Mouse (Mus musculus) hindbrain, embryonic 14.5 days (tissue): ENCODE data around the gene 4930519P11Rik. TPM values are rescaled to one million over a fixed set of nuclear protein-coding genes. Genes with fewer than 3 reads are reported as not detected.

Experiments used
- ATAC-seq: fragments of 200-750 bp; cut with Nextera tagmentation; 2 replicates; pipeline ENCODE4 v1.8.0; 2017; ENCODE audit warnings: moderate number of reproducible peaks, mild to moderate bottlenecking, moderate TSS enrichment, moderate library complexity; ENCODE audit not compliant: low FRiP score
- DNase-seq: peaks from one replicate; pipeline ENCODE4 v3.0.0-alpha.2; 2015; ENCODE audit warnings: low spot score
- H3K27ac ChIP-seq: fragments of 300-500 bp; sonication (generic); 2 replicates; pipeline ENCODE4 v1.5.1; 2014; ENCODE audit warnings: mild to moderate bottlenecking, moderate library complexity
- H3K27me3 ChIP-seq: fragments of 300-500 bp; sonication (generic); 2 replicates; pipeline ENCODE4 v1.6.1; 2014; ENCODE audit warnings: mild to moderate bottlenecking, low read length, mixed read lengths; ENCODE audit not compliant: control insufficient read depth, insufficient read depth
- H3K36me3 ChIP-seq: fragments of 300-500 bp; sonication (generic); replicated peaks from 2 replicates; pipeline ENCODE4 v1.6.1; 2014; ENCODE audit not compliant: control insufficient read depth, insufficient read depth
- H3K4me1 ChIP-seq: fragments of 300-500 bp; sonication (generic); replicated peaks from 2 replicates; pipeline ENCODE4 v1.6.1; 2014; ENCODE audit warnings: antibody characterized with exemption, low read length, mixed read lengths; ENCODE audit not compliant: control insufficient read depth, insufficient read depth
- H3K4me2 ChIP-seq: fragments of 300-500 bp; sonication (generic); replicated peaks from 2 replicates; pipeline ENCODE4 v1.6.1; 2014; ENCODE audit warnings: mild to moderate bottlenecking, moderate library complexity
- H3K4me3 ChIP-seq: fragments of 300-500 bp; sonication (generic); replicated peaks from 2 replicates; pipeline ENCODE4 v1.5.1; 2014; ENCODE audit warnings: mild to moderate bottlenecking, low read length
- H3K9ac ChIP-seq: fragments of 300-500 bp; sonication (generic); 2 replicates; pipeline ENCODE4 v1.6.1; 2014
- H3K9me3 ChIP-seq: fragments of 300-500 bp; sonication (generic); 2 replicates; pipeline ENCODE4 v1.6.1; 2016; ENCODE audit warnings: low read length; ENCODE audit not compliant: control insufficient read depth
- WGBS: fragments of 180-500 bp; shearing (Covaris S2); extraction: QIAGEN DNeasy Blood & Tissue Kit; methylation state at CpG from one replicate; pipeline ENCODE4 v1.1.7; 2014; 5-methylcytosine and 5-hydroxymethylcytosine counted together
- polyA plus RNA-seq: library from polyadenylated mRNA; unstranded; fragments of >200 nt; fragmentation: Nextera tagmentation; extraction: Ambion mirVana; gene quantifications from 2 replicates; pipeline ENCODE4 v1.2.1, GENCODE M21; 2014

Gene 4930519P11Rik
- polyA plus RNA-seq, 1 experiment from 2014 or later: 0.59 TPM

DNA sequence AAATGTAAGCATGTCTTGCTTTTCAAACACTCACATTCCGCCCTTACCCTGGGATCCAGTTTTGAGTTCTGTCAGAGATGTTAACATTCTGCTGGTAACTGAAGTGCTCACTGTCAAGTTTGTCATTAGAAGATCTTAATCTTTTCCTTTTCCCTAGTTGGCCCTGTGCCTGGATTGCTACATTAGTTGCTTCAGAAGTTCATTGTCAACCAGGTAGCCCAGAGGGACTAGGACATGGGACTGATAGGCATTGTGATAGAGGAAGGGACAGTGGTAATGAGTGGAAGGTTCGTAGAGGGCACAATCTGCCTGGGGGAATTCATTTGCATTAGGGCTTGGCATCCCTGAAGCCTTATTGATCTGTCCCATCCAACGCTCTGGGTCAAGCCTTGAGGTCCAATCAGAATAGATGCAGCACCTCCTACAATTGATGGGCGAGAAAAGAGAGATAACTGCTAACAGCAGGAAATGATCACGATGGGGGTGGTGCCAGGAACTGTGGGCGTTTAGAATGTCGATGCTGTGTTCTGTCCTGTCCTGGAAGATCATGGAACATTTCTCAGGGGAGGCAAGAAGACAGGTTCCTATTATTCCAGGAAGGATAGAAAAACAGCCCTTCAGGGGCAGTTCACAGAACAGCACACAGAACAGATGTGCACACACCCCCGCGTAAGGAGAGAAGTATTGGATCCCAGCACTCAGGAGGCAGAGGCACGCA is 4.0 kb downstream of the 4930519P11Rik start:
- peaks cover 6% of the 10 kb centered on the region for H3K4me1 ChIP-seq
- 67% methylated on average over 10 of the region's 10 CpGs for WGBS
- H3K27ac ChIP-seq: no peak overlapping the region
- H3K36me3 ChIP-seq: no peaks in the 10 kb centered on the region
- no peak overlapping the region for H3K4me2 ChIP-seq
- H3K4me3 ChIP-seq: no peak overlapping the region
- ATAC-seq: no peak
- no peak for DNase-seq
- H3K9me3 ChIP-seq: no peaks in the 10 kb centered on the region
- no peak overlapping the region for H3K9ac ChIP-seq
- H3K27me3 ChIP-seq: no peaks in the 10 kb centered on the region

DNA sequence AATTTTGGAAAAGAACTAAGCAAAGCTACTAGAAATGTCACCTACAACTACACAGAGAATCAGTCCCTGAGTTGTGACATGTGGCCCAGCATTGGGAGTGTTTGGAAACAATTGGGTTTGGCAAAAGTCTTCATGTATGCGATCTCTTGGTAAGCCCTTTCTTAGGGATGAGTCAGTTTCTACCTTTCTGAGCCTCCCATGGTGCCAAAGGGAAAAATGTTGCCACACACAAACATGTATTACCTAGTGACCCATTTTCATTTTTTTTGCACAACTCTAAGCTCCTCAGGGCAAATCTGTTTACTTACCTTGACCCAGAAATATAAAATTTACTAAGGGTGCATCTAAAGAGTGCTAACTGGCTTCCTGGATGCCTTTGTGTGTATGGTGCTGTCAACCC is 6.3 kb downstream of the 4930519P11Rik start:
- WGBS: 88% methylated on average over 1 of the region's 1 CpGs
- no peaks in the 10 kb centered on the region for H3K27me3 ChIP-seq

DNA sequence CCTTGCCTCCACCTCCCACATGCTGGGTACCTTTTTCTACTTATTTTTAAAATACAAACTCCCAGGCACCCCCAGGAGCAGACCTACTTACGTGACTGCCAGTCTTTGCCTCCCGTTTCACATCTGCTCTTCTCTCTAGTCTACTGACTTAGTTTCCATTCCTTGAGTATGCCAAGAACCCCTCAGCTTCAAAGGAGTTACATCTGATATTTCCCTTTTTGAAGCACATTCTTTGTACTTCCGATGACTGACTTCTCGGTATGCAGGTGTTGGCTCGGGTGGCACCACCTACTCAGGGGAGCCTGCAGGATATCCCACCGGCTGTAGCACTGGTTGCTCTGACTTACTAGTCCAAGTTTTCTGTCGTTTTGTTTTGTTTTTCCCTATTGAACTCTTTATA is 9.1 kb downstream of the 4930519P11Rik start:
- Histone ChIP-seq H3K27ac (no peak overlapping the region; the same call in 1 of the 2 replicates), H3K4me1 (0 out of 2 replicates have a peak, but pooled peaks cover 7% of the 10 kb centered on the region), H3K27me3 (no peaks in the 10 kb centered on the region), H3K36me3 (no peaks in the 10 kb centered on the region), H3K4me3 (peak overlapping the region; percentile 57), H3K9ac (no peak overlapping the region), H3K9me3 (no peaks in the 10 kb centered on the region), H3K4me2 (peak overlapping the region; percentile 63)
- 41% methylated on average over 7 of the region's 7 CpGs for WGBS
- DNase-seq (no peak), ATAC-seq (no peak)

More for the DNA sequence above, 6.3 kb downstream of the 4930519P11Rik start:
- DNase-seq (no peak), ATAC-seq (no peak)
- no peak overlapping the region for H3K4me2 ChIP-seq
- H3K9ac ChIP-seq: no peak overlapping the region
- no peaks in the 10 kb centered on the region for H3K9me3 ChIP-seq
- 0 out of 2 replicates have a peak, but pooled peaks cover 7% of the 10 kb centered on the region for H3K4me1 ChIP-seq
- H3K4me3 ChIP-seq: no peak overlapping the region
- no peaks in the 10 kb centered on the region for H3K36me3 ChIP-seq
- H3K27ac ChIP-seq: no peak overlapping the region

DNA sequence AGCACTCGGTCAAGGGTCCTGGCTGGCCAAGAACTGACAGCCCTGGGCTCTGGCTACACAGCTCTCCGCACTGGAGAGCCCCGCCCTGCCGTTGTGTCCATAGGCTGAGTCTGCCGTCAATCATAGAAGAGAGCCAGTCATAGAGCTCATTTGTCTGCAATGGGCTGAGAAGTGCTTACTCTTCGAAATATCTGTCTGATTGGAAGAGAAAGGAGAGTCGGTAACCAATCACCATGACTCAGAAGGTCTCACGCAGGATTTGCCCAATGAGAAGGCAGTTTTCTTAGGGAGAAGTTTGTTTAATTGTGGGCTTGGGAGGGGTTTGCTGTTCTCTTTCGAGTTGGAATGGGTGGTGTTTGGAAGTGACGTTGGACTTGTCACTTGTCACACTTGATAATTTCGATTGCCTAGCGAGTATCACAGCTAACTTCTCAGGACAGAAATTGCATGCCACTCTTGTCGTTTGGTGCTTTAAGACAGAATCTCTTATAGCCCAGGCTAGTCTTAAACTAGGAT is 9.5 kb downstream of the 4930519P11Rik start, which contains the start of gene Pxmp4:
Gene Pxmp4, minus strand, starts transcription at position 71 of the 516 bp plus-strand sequence.
- DNase-seq (peak; percentile 98), ATAC-seq (peak; percentile 100)

DNA sequence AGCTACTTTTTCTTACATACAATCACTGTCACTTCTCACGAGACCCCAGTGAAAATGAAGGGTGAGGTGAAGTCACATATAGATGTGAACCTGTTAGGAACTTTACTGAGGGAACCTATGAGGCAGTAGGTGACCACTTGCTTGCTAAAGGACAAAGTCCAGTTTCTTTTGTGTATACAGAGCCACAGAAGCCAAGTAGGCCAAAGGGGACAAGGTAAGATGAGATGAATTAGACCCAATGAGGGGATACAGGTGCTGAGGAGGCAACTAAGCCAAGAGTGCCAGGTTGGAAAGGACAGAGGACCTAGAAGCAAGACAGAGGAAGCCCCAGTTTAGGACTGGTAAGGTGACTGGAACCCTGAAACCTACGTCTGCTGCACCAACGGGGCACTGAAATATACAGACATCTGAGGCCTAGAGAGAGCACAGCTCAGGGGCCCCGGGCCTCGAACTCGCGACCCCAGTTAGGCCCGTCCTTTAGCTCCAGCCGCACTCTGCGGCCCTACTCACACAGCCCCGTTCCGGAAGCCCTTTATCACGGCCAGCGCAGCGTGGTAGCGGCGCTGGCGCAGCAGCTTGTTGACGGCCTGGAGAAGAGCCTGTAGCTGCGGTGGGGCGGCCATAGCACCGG is 10.1 kb downstream of the 4930519P11Rik start:
- Histone ChIP-seq H3K27me3 (no peaks in the 10 kb centered on the region), H3K9me3 (no peaks in the 10 kb centered on the region), H3K4me1 (0 out of 2 replicates have a peak, but pooled peaks cover 7% of the 10 kb centered on the region), H3K4me3 (peak overlapping the region; percentile 57), H3K4me2 (peak overlapping the region; percentile 63), H3K27ac (peak overlapping the region; percentile 27; the same call in 1 of the 2 replicates), H3K36me3 (no peaks in the 10 kb centered on the region), H3K9ac (peak overlapping the region; percentile 71)
- ATAC-seq (peak; percentile 65; the same call in 1 of the 2 replicates), DNase-seq (no peak)
- 20% methylated on average over 22 of the region's 22 CpGs for WGBS

More for the DNA sequence above, 9.5 kb downstream of the 4930519P11Rik start, which contains the start of gene Pxmp4:
- Histone ChIP-seq H3K4me1 (0 out of 2 replicates have a peak, but pooled peaks cover 7% of the 10 kb centered on the region), H3K9me3 (no peaks in the 10 kb centered on the region), H3K36me3 (no peaks in the 10 kb centered on the region), H3K4me3 (peak within 1 kb of the TSS; percentile 57), H3K27me3 (no peaks in the 10 kb centered on the region), H3K9ac (peak within 1 kb of the TSS; percentile 71), H3K27ac (peak within 1 kb of the TSS; percentile 27; the same call in 1 of the 2 replicates), H3K4me2 (peak within 1 kb of the TSS; percentile 63)
- WGBS: under 1% methylated on average over 13 of the region's 13 CpGs

DNA sequence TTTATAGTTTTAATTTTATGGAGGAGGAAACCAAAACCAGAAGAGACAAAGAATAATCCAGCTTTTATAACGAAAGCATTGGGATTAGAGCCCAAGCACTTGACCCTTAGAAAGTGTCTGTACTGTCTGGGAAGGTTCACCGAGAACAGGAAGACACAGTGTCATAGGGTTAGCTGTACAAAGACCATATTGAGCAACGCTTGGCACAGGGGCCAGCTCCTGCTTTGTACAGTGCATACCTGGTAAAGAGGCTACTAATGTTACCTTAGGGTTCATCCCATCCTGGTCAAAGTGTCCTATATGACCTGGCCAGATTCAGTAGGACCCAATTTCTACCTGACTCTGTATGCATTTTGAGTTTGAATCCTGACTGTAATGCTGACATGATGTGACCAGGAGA is 11.9 kb downstream of the 4930519P11Rik start:
- Histone ChIP-seq H3K9me3 (no peaks in the 10 kb centered on the region), H3K4me2 (no peak overlapping the region), H3K36me3 (no peaks in the 10 kb centered on the region), H3K27me3 (no peaks in the 10 kb centered on the region), H3K27ac (no peak overlapping the region), H3K9ac (no peak overlapping the region), H3K4me3 (no peak overlapping the region), H3K4me1 (0 out of 2 replicates have a peak, but pooled peaks cover 7% of the 10 kb centered on the region)
- 68% methylated on average over 3 of the region's 3 CpGs for WGBS
- ATAC-seq: no peak
- DNase-seq: no peak

DNA sequence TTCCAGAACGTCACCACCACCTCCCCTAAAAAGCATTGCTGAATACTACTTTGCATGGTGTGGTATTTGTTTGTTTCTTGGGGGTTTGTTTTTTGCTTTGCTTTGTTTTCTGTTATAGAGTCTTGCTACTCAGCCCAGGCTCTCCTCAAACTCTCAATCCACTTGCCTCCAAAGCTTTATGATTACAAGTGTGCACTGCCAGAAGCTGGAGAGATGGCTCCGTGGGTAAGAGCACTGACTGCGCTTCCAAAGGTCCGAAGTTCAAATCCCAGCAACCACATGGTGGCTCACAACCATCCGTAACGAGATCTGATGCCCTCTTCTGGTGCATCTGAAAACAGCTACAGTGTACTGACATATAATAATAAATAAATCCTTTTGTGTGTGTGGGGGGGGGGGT is 12.7 kb downstream of the 4930519P11Rik start:
- H3K4me2 ChIP-seq: no peak overlapping the region
- DNase-seq (no peak), ATAC-seq (no peak)
- no peak overlapping the region for H3K9ac ChIP-seq
- no peak overlapping the region for H3K27ac ChIP-seq
- 63% methylated on average over 6 of the region's 6 CpGs for WGBS
- no peak overlapping the region for H3K4me3 ChIP-seq
- no peaks in the 10 kb centered on the region for H3K36me3 ChIP-seq
- 0 out of 2 replicates have a peak, but pooled peaks cover 7% of the 10 kb centered on the region for H3K4me1 ChIP-seq
- no peaks in the 10 kb centered on the region for H3K9me3 ChIP-seq
- no peaks in the 10 kb centered on the region for H3K27me3 ChIP-seq

DNA sequence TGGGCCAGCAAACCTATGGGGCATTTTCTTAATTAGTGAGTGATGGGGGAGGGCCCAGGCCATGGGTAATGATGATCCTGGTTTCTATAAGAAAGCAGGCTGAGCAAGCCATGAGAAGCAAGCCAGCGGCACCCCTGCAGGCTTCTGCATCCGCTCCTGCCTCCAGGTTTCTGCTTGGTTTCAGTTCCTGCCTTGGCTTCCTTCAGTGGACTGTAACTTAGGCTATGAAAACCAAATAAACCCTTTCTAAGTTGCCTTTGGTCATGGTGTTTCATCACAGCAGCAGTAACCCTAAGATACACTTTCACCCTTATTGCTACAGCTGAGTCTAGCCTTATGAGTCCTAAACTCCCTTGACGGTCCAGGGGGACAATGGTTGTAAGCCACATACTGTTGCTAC is 15.8 kb downstream of the 4930519P11Rik start:
- no peak overlapping the region for H3K4me3 ChIP-seq
- H3K27ac ChIP-seq: no peak overlapping the region
- no peak overlapping the region for H3K9ac ChIP-seq
- no peaks in the 10 kb centered on the region for H3K9me3 ChIP-seq
- WGBS: 91% methylated on average over 3 of the region's 3 CpGs
- ATAC-seq (no peak), DNase-seq (no peak)
- no peaks in the 10 kb centered on the region for H3K27me3 ChIP-seq
- H3K4me2 ChIP-seq: no peak overlapping the region
- H3K4me1 ChIP-seq: no peaks in the 10 kb centered on the region
- peaks cover 5% of the 10 kb centered on the region; the same call in 1 of the 2 replicates for H3K36me3 ChIP-seq

DNA sequence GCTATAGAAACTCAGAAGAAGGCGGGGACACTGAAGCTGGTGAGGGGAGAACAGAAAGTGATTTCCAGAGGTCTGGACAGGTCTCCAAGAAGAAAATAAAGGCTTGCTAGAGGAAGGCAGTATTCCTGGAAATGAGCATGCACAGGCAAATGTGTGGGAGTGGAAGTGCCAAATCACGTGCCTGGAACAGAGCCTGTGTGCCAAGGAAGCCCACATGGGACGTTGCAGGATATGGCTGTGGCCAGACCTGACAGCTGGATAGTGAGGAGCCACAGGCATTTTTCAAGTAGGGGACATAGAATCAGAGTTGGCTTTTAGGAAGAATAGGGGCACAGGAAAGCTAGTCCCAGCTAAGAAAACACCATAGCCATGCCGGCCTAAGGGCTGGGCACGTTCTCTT is 17.5 kb downstream of the 4930519P11Rik start:
- H3K9ac ChIP-seq: no peak overlapping the region
- no peak overlapping the region for H3K4me3 ChIP-seq
- no peak for DNase-seq
- no peaks in the 10 kb centered on the region for H3K27me3 ChIP-seq
- H3K36me3 ChIP-seq: peaks cover 5% of the 10 kb centered on the region; the same call in 1 of the 2 replicates
- H3K4me2 ChIP-seq: no peak overlapping the region
- 76% methylated on average over 5 of the region's 5 CpGs for WGBS
- no peaks in the 10 kb centered on the region for H3K4me1 ChIP-seq
- H3K9me3 ChIP-seq: no peaks in the 10 kb centered on the region
- H3K27ac ChIP-seq: no peak overlapping the region
- ATAC-seq: no peak
